Mouse (Mus musculus): ENCODE results near the gene Adh6b. TPM values are rescaled to one million over a fixed set of nuclear protein-coding genes. Genes with fewer than 3 reads are reported as not detected.

The Adh6b gene
- polyA plus RNA-seq, 1 experiment from 2014 or later = 0.79 TPM

- no peak for DNase-seq (ENCODE audit: low spot score)
- TF ChIP-seq EP300 (optimal IDR thresholded peaks at IDR 0.05) (no peak), CTCF (IDR thresholded peaks at IDR 0.05; ENCODE audit: low read depth) (no peak)
- 38% methylated on average over 3 of the region's 3 CpGs for WGBS
- Histone ChIP-seq H3K27me3 (ENCODE audit: control insufficient read depth, insufficient read depth, low read length) (no peaks in the 10 kb centered on the region), H3K9ac (ENCODE audit: low read length) (no peak overlapping the region), H3K4me1 (replicated peaks; ENCODE audit: control insufficient read depth, insufficient read depth) (no peaks in the 10 kb centered on the region), H3K27ac (replicated peaks) (no peak overlapping the region), H3K4me2 (replicated peaks; ENCODE audit: low read depth) (no peak overlapping the region), H3K9me3 (ENCODE audit: control insufficient read depth, low read length) (no peaks in the 10 kb centered on the region), H3K4me3 (ENCODE audit: low read depth, low read length) (no peak overlapping the region), H3K36me3 (ENCODE audit: control insufficient read depth, insufficient read depth, low read length) (no peaks in the 10 kb centered on the region)
- ATAC-seq (ENCODE audit: low FRiP score, low TSS enrichment) = no peak
Observed at GRCm38 (mm10) chr3:138347041-138347440, 5.5 kb downstream of the Adh6b start.

- WGBS = 81% methylated on average over 11 of the region's 11 CpGs
Observed at GRCm38 (mm10) chr3:138352012-138352809, 10.6 kb downstream of the Adh6b start.

GRCm38 (mm10) chr3:138358856-138359255 lies 17.3 kb downstream of the Adh6b start:
- no peak overlapping the region for H3K4me3 ChIP-seq (ENCODE audit: low read depth, low read length)
- H3K27ac ChIP-seq (replicated peaks) = no peak overlapping the region
- H3K4me2 ChIP-seq (replicated peaks; ENCODE audit: low read depth) = no peak overlapping the region
- no peaks in the 10 kb centered on the region for H3K36me3 ChIP-seq (ENCODE audit: control insufficient read depth, insufficient read depth, low read length)
- no peak for ATAC-seq (ENCODE audit: low FRiP score, low TSS enrichment)
- no peak for DNase-seq (ENCODE audit: low spot score)
- 82% methylated on average over 7 of the region's 7 CpGs for WGBS
- no peaks in the 10 kb centered on the region for H3K27me3 ChIP-seq (ENCODE audit: control insufficient read depth, insufficient read depth, low read length)
- H3K4me1 ChIP-seq (replicated peaks; ENCODE audit: control insufficient read depth, insufficient read depth) = no peaks in the 10 kb centered on the region
- no peaks in the 10 kb centered on the region for H3K9me3 ChIP-seq (ENCODE audit: control insufficient read depth, low read length)
- TF ChIP-seq EP300 (optimal IDR thresholded peaks at IDR 0.05) = no peak
- no peak for TF ChIP-seq CTCF (IDR thresholded peaks at IDR 0.05; ENCODE audit: low read depth)
- no peak overlapping the region for H3K9ac ChIP-seq (ENCODE audit: low read length)

More at GRCm38 (mm10) chr3:138352012-138352809, 10.6 kb downstream of the Adh6b start:
- no peak overlapping the region for H3K4me3 ChIP-seq (ENCODE audit: low read depth, low read length)
- TF ChIP-seq CTCF (IDR thresholded peaks at IDR 0.05; ENCODE audit: low read depth) (no peak), EP300 (optimal IDR thresholded peaks at IDR 0.05) (no peak)
- H3K4me2 ChIP-seq (replicated peaks; ENCODE audit: low read depth) = no peak overlapping the region
- H3K36me3 ChIP-seq (ENCODE audit: control insufficient read depth, insufficient read depth, low read length) = no peaks in the 10 kb centered on the region
- no peaks in the 10 kb centered on the region for H3K9me3 ChIP-seq (ENCODE audit: control insufficient read depth, low read length)
- ATAC-seq (ENCODE audit: low FRiP score, low TSS enrichment) (no peak), DNase-seq (ENCODE audit: low spot score) (no peak)
- no peaks in the 10 kb centered on the region for H3K27me3 ChIP-seq (ENCODE audit: control insufficient read depth, insufficient read depth, low read length)
- H3K9ac ChIP-seq (ENCODE audit: low read length) = no peak overlapping the region
- H3K27ac ChIP-seq (replicated peaks) = no peak overlapping the region
- no peaks in the 10 kb centered on the region for H3K4me1 ChIP-seq (replicated peaks; ENCODE audit: control insufficient read depth, insufficient read depth)

DNA sequence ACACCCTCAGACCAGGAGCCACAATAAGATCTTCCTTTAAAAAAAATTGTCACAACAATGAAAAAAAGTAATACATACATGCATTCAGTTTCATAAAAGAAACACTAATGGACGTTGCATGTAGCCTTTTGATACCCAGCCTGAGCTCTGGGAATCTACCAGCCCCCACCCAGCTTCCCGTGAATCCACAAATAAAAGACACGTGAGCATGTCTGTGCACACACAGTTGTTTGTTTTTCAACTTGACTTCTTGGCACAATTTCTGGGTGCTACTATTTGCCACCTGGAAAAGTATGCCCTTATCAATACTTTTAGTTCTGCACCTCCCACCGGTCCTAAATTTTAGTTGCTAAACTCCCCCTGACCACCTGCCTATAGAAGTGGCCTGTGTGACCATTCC lies 19.1 kb downstream of the Adh6b start:
- H3K4me2 ChIP-seq (replicated peaks; ENCODE audit: low read depth) = no peak overlapping the region
- no peak overlapping the region for H3K4me3 ChIP-seq (ENCODE audit: low read depth, low read length)
- H3K9me3 ChIP-seq (ENCODE audit: control insufficient read depth, low read length) = no peaks in the 10 kb centered on the region
- TF ChIP-seq EP300 (optimal IDR thresholded peaks at IDR 0.05) = no peak
- no peak for TF ChIP-seq CTCF (IDR thresholded peaks at IDR 0.05; ENCODE audit: low read depth)
- DNase-seq (ENCODE audit: low spot score) = no peak
- 59% methylated on average over 4 of the region's 4 CpGs for WGBS
- no peaks in the 10 kb centered on the region for H3K27me3 ChIP-seq (ENCODE audit: control insufficient read depth, insufficient read depth, low read length)
- H3K4me1 ChIP-seq (replicated peaks; ENCODE audit: control insufficient read depth, insufficient read depth) = no peaks in the 10 kb centered on the region
- no peak overlapping the region for H3K9ac ChIP-seq (ENCODE audit: low read length)
- ATAC-seq (ENCODE audit: low FRiP score, low TSS enrichment) = no peak
- no peaks in the 10 kb centered on the region for H3K36me3 ChIP-seq (ENCODE audit: control insufficient read depth, insufficient read depth, low read length)
- H3K27ac ChIP-seq (replicated peaks) = no peak overlapping the region

DNA sequence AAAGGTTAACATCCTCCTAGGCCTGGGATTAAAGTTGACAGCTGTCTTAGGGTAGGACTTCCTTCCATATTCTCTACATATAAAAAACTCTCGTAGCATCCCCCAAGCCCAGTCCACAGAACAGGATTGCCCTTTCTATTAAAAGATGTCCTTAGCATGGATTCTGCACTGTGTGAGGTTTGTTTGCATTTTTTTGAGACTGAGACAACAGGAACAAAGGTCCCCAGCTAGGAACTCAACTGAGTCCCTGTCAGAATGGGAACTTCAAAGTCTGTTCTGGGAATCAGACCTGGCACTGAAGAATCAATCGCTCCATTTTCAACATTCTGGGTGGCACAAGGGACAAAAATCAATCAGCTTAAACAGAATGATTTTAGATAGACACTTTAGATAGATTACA lies 21.3 kb downstream of the Adh6b start:
- WGBS = 78% methylated on average over 2 of the region's 2 CpGs
- DNase-seq (ENCODE audit: low spot score) (no peak), ATAC-seq (ENCODE audit: low FRiP score, low TSS enrichment) (no peak)
- Histone ChIP-seq H3K4me2 (replicated peaks; ENCODE audit: low read depth) (no peak overlapping the region), H3K9me3 (ENCODE audit: control insufficient read depth, low read length) (no peaks in the 10 kb centered on the region), H3K4me1 (replicated peaks; ENCODE audit: control insufficient read depth, insufficient read depth) (no peaks in the 10 kb centered on the region), H3K36me3 (ENCODE audit: control insufficient read depth, insufficient read depth, low read length) (no peaks in the 10 kb centered on the region), H3K9ac (ENCODE audit: low read length) (no peak overlapping the region), H3K27me3 (ENCODE audit: control insufficient read depth, insufficient read depth, low read length) (no peaks in the 10 kb centered on the region), H3K27ac (replicated peaks) (no peak overlapping the region), H3K4me3 (ENCODE audit: low read depth, low read length) (no peak overlapping the region)
- TF ChIP-seq EP300 (optimal IDR thresholded peaks at IDR 0.05) (no peak), CTCF (IDR thresholded peaks at IDR 0.05; ENCODE audit: low read depth) (no peak)

DNA sequence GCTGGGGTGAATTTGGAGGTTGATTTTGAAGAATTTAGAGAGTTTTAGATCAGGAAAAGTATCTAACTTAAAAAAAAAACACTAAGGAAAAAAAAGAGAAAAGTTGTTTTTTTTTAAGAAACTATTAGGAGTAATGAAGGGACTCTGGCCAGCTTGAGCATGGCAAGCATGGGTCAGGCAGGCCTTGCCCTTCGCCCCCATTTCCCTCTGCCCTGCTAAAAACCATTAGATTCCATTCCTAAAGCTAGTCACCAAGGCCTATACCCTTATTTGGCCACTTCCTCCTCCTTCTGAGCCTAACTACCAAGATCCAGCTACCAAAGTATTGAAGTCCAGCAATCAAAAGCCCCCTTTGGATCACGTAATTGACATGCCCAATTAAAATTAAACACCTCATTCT lies 24.6 kb downstream of the Adh6b start:
- Histone ChIP-seq H3K27ac (replicated peaks) (no peak overlapping the region), H3K4me3 (ENCODE audit: low read depth, low read length) (no peak overlapping the region), H3K9ac (ENCODE audit: low read length) (no peak overlapping the region), H3K4me1 (replicated peaks; ENCODE audit: control insufficient read depth, insufficient read depth) (no peaks in the 10 kb centered on the region), H3K9me3 (ENCODE audit: control insufficient read depth, low read length) (no peaks in the 10 kb centered on the region), H3K36me3 (ENCODE audit: control insufficient read depth, insufficient read depth, low read length) (no peaks in the 10 kb centered on the region), H3K27me3 (ENCODE audit: control insufficient read depth, insufficient read depth, low read length) (no peaks in the 10 kb centered on the region), H3K4me2 (replicated peaks; ENCODE audit: low read depth) (no peak overlapping the region)
- no peak for TF ChIP-seq CTCF (IDR thresholded peaks at IDR 0.05; ENCODE audit: low read depth)
- no peak for TF ChIP-seq EP300 (optimal IDR thresholded peaks at IDR 0.05)
- ATAC-seq (ENCODE audit: low FRiP score, low TSS enrichment) (no peak), DNase-seq (ENCODE audit: low spot score) (no peak)
- 86% methylated on average over 2 of the region's 2 CpGs for WGBS

Measured in stomach, postnatal 0 days (tissue).